Mouse (Mus musculus): ENCODE data around the gene Asb16. TPM values are rescaled to one million over a fixed set of nuclear protein-coding genes. Genes with fewer than 3 reads are reported as not detected.

The Asb16 gene
- polyA plus RNA-seq, 1 experiment from 2014 or later: 0.08 TPM

- Histone ChIP-seq H3K4me1 (peaks cover 32% of the 10 kb centered on the region), H3K27ac (no peak overlapping the region), H3K36me3 (peaks cover 59% of the 10 kb centered on the region), H3K4me3 (peak overlapping the region; percentile 96), H3K9me3 (replicated peaks) (no peaks in the 10 kb centered on the region), H3K27me3 (ENCODE audit: low read depth, poor library complexity, severe bottlenecking) (no peaks in the 10 kb centered on the region)
- 96% methylated on average over 13 of the region's 13 CpGs for WGBS
- no peak for DNase-seq (ENCODE audit: low spot score)
Observed at GRCm38 (mm10) chr11:102293971-102294370, 25.4 kb downstream of the Asb16 start.

GRCm38 (mm10) chr11:102294416-102294815 lies 25.9 kb downstream of the Asb16 start:
- WGBS: 83% methylated on average over 5 of the region's 5 CpGs
- Histone ChIP-seq H3K36me3 (peaks cover 54% of the 10 kb centered on the region), H3K27ac (no peak overlapping the region), H3K27me3 (ENCODE audit: low read depth, poor library complexity, severe bottlenecking) (no peaks in the 10 kb centered on the region), H3K9me3 (replicated peaks) (no peaks in the 10 kb centered on the region), H3K4me3 (peak overlapping the region; percentile 96), H3K4me1 (peaks cover 32% of the 10 kb centered on the region)
- no peak for DNase-seq (ENCODE audit: low spot score)

- peaks cover 48% of the 10 kb centered on the region for H3K36me3 ChIP-seq
- DNase-seq (ENCODE audit: low spot score): no peak
- H3K27ac ChIP-seq: peak overlapping the region; percentile 98
- peaks cover 32% of the 10 kb centered on the region for H3K4me1 ChIP-seq
- no peaks in the 10 kb centered on the region for H3K27me3 ChIP-seq (ENCODE audit: low read depth, poor library complexity, severe bottlenecking)
- no peaks in the 10 kb centered on the region for H3K9me3 ChIP-seq (replicated peaks)
- WGBS: 78% methylated on average over 12 of the region's 12 CpGs
- H3K4me3 ChIP-seq: peak overlapping the region; percentile 96
Observed at GRCm38 (mm10) chr11:102294887-102295597, 26.5 kb downstream of the Asb16 start.

- Histone ChIP-seq H3K4me3 (peak overlapping the region; percentile 96), H3K36me3 (peaks cover 40% of the 10 kb centered on the region), H3K27me3 (ENCODE audit: low read depth, poor library complexity, severe bottlenecking) (no peaks in the 10 kb centered on the region), H3K9me3 (replicated peaks) (no peaks in the 10 kb centered on the region), H3K4me1 (peaks cover 29% of the 10 kb centered on the region), H3K27ac (peak overlapping the region; percentile 98)
- DNase-seq (ENCODE audit: low spot score): peak; percentile 88
- WGBS: 1% methylated on average over 60 of the region's 73 CpGs
Observed at GRCm38 (mm10) chr11:102295598-102296471, 27.3 kb downstream of the Asb16 start.

- peak within 1 kb of the TSS; percentile 96 for H3K4me3 ChIP-seq
- WGBS: under 1% methylated on average over 80 of the region's 125 CpGs
- DNase-seq (ENCODE audit: low spot score): peak; percentile 97
- peaks cover 30% of the 10 kb centered on the region for H3K36me3 ChIP-seq
- H3K9me3 ChIP-seq (replicated peaks): no peaks in the 10 kb centered on the region
- H3K27me3 ChIP-seq (ENCODE audit: low read depth, poor library complexity, severe bottlenecking): no peaks in the 10 kb centered on the region
- peak within 1 kb of the TSS; percentile 98 for H3K27ac ChIP-seq
- peaks cover 26% of the 10 kb centered on the region for H3K4me1 ChIP-seq
Observed at GRCm38 (mm10) chr11:102296491-102297472, 28.2 kb downstream of the Asb16 start, which contains the start of gene Atxn7l3. Gene Atxn7l3 (minus strand): TSS chr11:102296631.

GRCm38 (mm10) chr11:102297577-102298556 lies 29.3 kb downstream of the Asb16 start:
- 27% methylated on average over 27 of the region's 27 CpGs for WGBS
- H3K4me3 ChIP-seq: peak overlapping the region; percentile 96
- peak overlapping the region; percentile 98 for H3K27ac ChIP-seq
- H3K36me3 ChIP-seq: peaks cover 20% of the 10 kb centered on the region
- no peaks in the 10 kb centered on the region for H3K27me3 ChIP-seq (ENCODE audit: low read depth, poor library complexity, severe bottlenecking)
- H3K4me1 ChIP-seq: peaks cover 26% of the 10 kb centered on the region
- DNase-seq (ENCODE audit: low spot score): no peak
- H3K9me3 ChIP-seq (replicated peaks): no peaks in the 10 kb centered on the region

GRCm38 (mm10) chr11:102299839-102300238 lies 31.3 kb downstream of the Asb16 start:
- Histone ChIP-seq H3K27me3 (ENCODE audit: low read depth, poor library complexity, severe bottlenecking) (no peaks in the 10 kb centered on the region), H3K36me3 (no peaks in the 10 kb centered on the region), H3K4me1 (peaks cover 16% of the 10 kb centered on the region), H3K4me3 (no peak overlapping the region), H3K27ac (peak overlapping the region; percentile 56; the same call in 1 of the 2 replicates), H3K9me3 (replicated peaks) (no peaks in the 10 kb centered on the region)
- WGBS: 26% methylated on average over 1 of the region's 1 CpGs
- DNase-seq (ENCODE audit: low spot score): peak; percentile 71

GRCm38 (mm10) chr11:102304141-102304540 lies 35.6 kb downstream of the Asb16 start:
- DNase-seq (ENCODE audit: low spot score): no peak
- H3K4me1 ChIP-seq: peaks cover 10% of the 10 kb centered on the region
- WGBS: 54% methylated on average over 2 of the region's 2 CpGs

GRCm38 (mm10) chr11:102305359-102305758 lies 36.8 kb downstream of the Asb16 start:
- 73% methylated on average over 3 of the region's 3 CpGs for WGBS
- Histone ChIP-seq H3K36me3 (peaks cover 53% of the 10 kb centered on the region), H3K27ac (no peak overlapping the region), H3K27me3 (ENCODE audit: low read depth, poor library complexity, severe bottlenecking) (no peaks in the 10 kb centered on the region), H3K4me3 (no peak overlapping the region), H3K4me1 (peaks cover 22% of the 10 kb centered on the region), H3K9me3 (replicated peaks) (no peaks in the 10 kb centered on the region)
- DNase-seq (ENCODE audit: low spot score): no peak

More at GRCm38 (mm10) chr11:102304141-102304540, 35.6 kb downstream of the Asb16 start:
- Histone ChIP-seq H3K27me3 (ENCODE audit: low read depth, poor library complexity, severe bottlenecking) (no peaks in the 10 kb centered on the region), H3K9me3 (replicated peaks) (no peaks in the 10 kb centered on the region), H3K27ac (no peak overlapping the region), H3K36me3 (peaks cover 41% of the 10 kb centered on the region), H3K4me3 (no peak overlapping the region)

- 89% methylated on average over 9 of the region's 9 CpGs for WGBS
Observed at GRCm38 (mm10) chr11:102308104-102308503, 39.6 kb downstream of the Asb16 start.

GRCm38 (mm10) chr11:102308979-102309378 lies 40.4 kb downstream of the Asb16 start:
- peaks cover 39% of the 10 kb centered on the region for H3K4me1 ChIP-seq
- peaks cover 89% of the 10 kb centered on the region for H3K36me3 ChIP-seq
- H3K27ac ChIP-seq: peak overlapping the region; percentile 72

More at GRCm38 (mm10) chr11:102308104-102308503, 39.6 kb downstream of the Asb16 start:
- Histone ChIP-seq H3K27me3 (ENCODE audit: low read depth, poor library complexity, severe bottlenecking) (no peaks in the 10 kb centered on the region), H3K4me1 (peaks cover 39% of the 10 kb centered on the region), H3K9me3 (replicated peaks) (no peaks in the 10 kb centered on the region), H3K4me3 (no peak overlapping the region), H3K36me3 (peaks cover 81% of the 10 kb centered on the region), H3K27ac (no peak overlapping the region)
- no peak for DNase-seq (ENCODE audit: low spot score)

More at GRCm38 (mm10) chr11:102308979-102309378, 40.4 kb downstream of the Asb16 start:
- peak overlapping the region; percentile 47 for H3K4me3 ChIP-seq
- peak; percentile 99 for DNase-seq (ENCODE audit: low spot score)
- WGBS: under 1% methylated on average over 27 of the region's 27 CpGs
- H3K27me3 ChIP-seq (ENCODE audit: low read depth, poor library complexity, severe bottlenecking): no peaks in the 10 kb centered on the region
- H3K9me3 ChIP-seq (replicated peaks): no peaks in the 10 kb centered on the region
